Mouse (Mus musculus) lung, postnatal 0 days (tissue): ENCODE measurements at regions not wholly inside any gene's neighbourhood (a gene's known extent, or its start where the extent isn't known, plus 50 kb on each side); places are given as distances from the start of the nearest gene placed in this dataset.

Experiments
- CTCF ChIP-seq: IDR thresholded peaks from 2 replicates; pipeline ENCODE4 v1.5.1; 2016; ENCODE audit warnings: antibody characterized with exemption, mild to moderate bottlenecking
- EP300 ChIP-seq: IDR thresholded peaks from 2 replicates; pipeline ENCODE4 v1.6.1; 2016; ENCODE audit warnings: antibody characterized with exemption, mild to moderate bottlenecking, control low read depth

GRCm38 (mm10) chr10:60997393-60997792, 91.7 kb upstream of the Pcbd1 start:
- no peak for TF ChIP-seq EP300
- TF ChIP-seq CTCF, result no peak
